Mouse (Mus musculus) liver, embryonic 16.5 days (tissue): ENCODE data around the gene Mbtps1. TPM values are rescaled to one million over a fixed set of nuclear protein-coding genes. Genes with fewer than 3 reads are reported as not detected.

ENCODE experiments used
- ATAC-seq: fragments of 200-750 bp; cut with Nextera tagmentation; 2 replicates; pipeline ENCODE4 v1.8.0; 2017; ENCODE audit warnings: low read depth, mild to moderate bottlenecking, moderate number of reproducible peaks, moderate library complexity
- H3K27ac ChIP-seq: fragments of 300-500 bp; sonication (generic); 2 replicates; pipeline ENCODE4 v1.5.1; 2014; ENCODE audit warnings: mild to moderate bottlenecking, low read length
- H3K27me3 ChIP-seq: fragments of 300-500 bp; sonication (generic); 2 replicates; pipeline ENCODE4 v1.6.1; 2014; ENCODE audit warnings: low read depth, low read length, mixed read lengths; ENCODE audit not compliant: control insufficient read depth, insufficient read depth
- H3K36me3 ChIP-seq: fragments of 300-500 bp; sonication (generic); 2 replicates; pipeline ENCODE4 v1.6.1; 2014; ENCODE audit warnings: mild to moderate bottlenecking; ENCODE audit not compliant: control insufficient read depth, insufficient read depth
- H3K4me1 ChIP-seq: fragments of 300-500 bp; sonication (generic); 2 replicates; pipeline ENCODE4 v1.6.1; 2014; ENCODE audit warnings: low read depth, low read length, mixed read lengths; ENCODE audit not compliant: control insufficient read depth
- H3K4me2 ChIP-seq: fragments of 300-500 bp; sonication (generic); 2 replicates; pipeline ENCODE4 v1.6.1; 2014; ENCODE audit warnings: low read depth, low read length, mixed read lengths
- H3K4me3 ChIP-seq: fragments of 300-500 bp; sonication (generic); 2 replicates; pipeline ENCODE4 v1.5.1; 2014; ENCODE audit warnings: low read depth, mild to moderate bottlenecking, low read length
- H3K9ac ChIP-seq: fragments of 300-500 bp; sonication (generic); 2 replicates; pipeline ENCODE4 v1.6.1; 2014; ENCODE audit warnings: low read depth, low read length
- H3K9me3 ChIP-seq: fragments of 300-500 bp; sonication (generic); replicated peaks from 2 replicates; pipeline ENCODE4 v1.6.1; 2016; ENCODE audit warnings: low read length; ENCODE audit not compliant: control insufficient read depth
- WGBS: fragments of 180-500 bp; shearing (Covaris S2); extraction: QIAGEN DNeasy Blood & Tissue Kit; methylation state at CpG from one replicate; pipeline ENCODE4 v1.1.7; 2014; ENCODE audit not compliant: insufficient replicate concordance; 5-methylcytosine and 5-hydroxymethylcytosine counted together
- polyA plus RNA-seq: library from polyadenylated mRNA; unstranded; fragments of >200 nt; fragmentation: Nextera tagmentation; extraction: Ambion mirVana; gene quantifications from 2 replicates; pipeline ENCODE4 v1.2.1, GENCODE M21; 2015

Mbtps1 gene
- polyA plus RNA-seq, 1 experiment from 2014 or later = 29.6 TPM

DNA sequence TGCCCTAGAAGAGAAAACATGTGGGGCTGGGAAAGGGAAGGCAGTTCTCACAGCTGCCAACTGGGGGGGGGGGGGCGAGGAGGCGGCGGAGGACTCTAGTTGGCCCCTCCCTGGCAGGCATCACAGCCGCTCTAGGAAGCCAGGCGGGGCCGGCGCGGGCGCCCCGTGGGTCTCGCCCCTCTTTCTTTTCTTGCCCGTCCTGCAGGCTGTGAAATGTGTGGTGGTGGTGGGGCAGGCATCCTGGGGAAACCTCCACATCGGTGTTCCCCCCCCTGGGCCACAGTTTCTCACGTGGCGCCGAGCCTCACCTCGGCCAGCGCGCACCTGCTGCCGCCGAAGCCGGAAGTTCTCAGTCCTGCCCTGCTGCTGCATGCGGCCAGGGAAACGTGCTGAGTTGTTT is 27.4 kb upstream of the Mbtps1 start:
- peak; percentile 51 for ATAC-seq
- Histone ChIP-seq H3K4me3 (peak overlapping the region; percentile 54), H3K36me3 (no peaks in the 10 kb centered on the region), H3K4me1 (peaks cover 18% of the 10 kb centered on the region), H3K27me3 (no peaks in the 10 kb centered on the region), H3K9ac (peak overlapping the region; percentile 53; the same call in 1 of the 2 replicates), H3K9me3 (no peaks in the 10 kb centered on the region), H3K27ac (no peak overlapping the region), H3K4me2 (peak overlapping the region; percentile 61)
- 16% methylated on average over 24 of the region's 24 CpGs for WGBS

DNA sequence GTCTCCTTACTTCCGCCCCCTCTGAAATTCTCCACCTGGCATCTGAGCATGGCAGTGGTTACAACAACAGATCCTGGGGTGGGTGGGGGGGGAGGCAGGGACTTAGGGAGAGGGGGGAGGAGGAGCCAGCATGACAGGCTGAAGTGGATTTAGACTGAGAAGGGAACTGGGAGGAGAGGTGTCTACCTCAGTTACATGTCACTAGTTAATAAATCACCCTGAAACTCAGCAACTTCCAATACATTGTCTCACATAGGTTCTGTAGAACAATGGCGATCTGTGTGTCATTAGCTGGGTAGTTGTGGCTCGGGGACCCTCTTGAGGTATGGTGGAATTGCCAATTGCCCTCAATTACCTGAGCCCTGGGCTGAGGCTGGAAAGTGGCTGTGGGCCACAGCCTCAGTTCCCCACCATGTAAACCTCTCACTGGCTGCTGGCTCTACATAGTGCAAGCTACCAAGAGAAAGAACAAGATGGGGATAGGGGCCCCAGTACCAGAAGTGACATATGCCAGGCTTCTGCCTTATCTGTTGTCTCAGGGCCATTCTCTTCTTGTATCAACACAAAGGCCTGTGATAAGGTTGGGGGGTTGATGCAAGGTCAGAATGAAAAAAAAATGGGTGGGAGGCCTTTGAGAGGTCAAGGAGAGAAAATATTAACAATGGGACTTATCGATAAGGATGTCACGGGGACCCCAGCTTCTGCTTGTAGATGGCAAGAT is 22.1 kb upstream of the Mbtps1 start:
- Histone ChIP-seq H3K4me3 (no peak overlapping the region), H3K9ac (no peak overlapping the region), H3K4me2 (0 out of 2 replicates have a peak overlapping the region, but pooled peaks have one; percentile 11), H3K27ac (no peak overlapping the region), H3K36me3 (no peaks in the 10 kb centered on the region), H3K9me3 (no peaks in the 10 kb centered on the region), H3K4me1 (peaks cover 35% of the 10 kb centered on the region), H3K27me3 (no peaks in the 10 kb centered on the region)
- 40% methylated on average over 5 of the region's 5 CpGs for WGBS
- ATAC-seq = peak; percentile 75

- H3K9me3 ChIP-seq = no peaks in the 10 kb centered on the region
- 47% methylated on average over 13 of the region's 13 CpGs for WGBS
- H3K27ac ChIP-seq = no peak overlapping the region
- H3K4me3 ChIP-seq = no peak overlapping the region
- H3K27me3 ChIP-seq = no peaks in the 10 kb centered on the region
- H3K36me3 ChIP-seq = no peaks in the 10 kb centered on the region
- peaks cover 41% of the 10 kb centered on the region for H3K4me1 ChIP-seq
- no peak overlapping the region for H3K9ac ChIP-seq
- H3K4me2 ChIP-seq = no peak overlapping the region
- no peak for ATAC-seq
Observed at GRCm38 (mm10) chr8:119579096-119579495, 20.6 kb upstream of the Mbtps1 start.

DNA sequence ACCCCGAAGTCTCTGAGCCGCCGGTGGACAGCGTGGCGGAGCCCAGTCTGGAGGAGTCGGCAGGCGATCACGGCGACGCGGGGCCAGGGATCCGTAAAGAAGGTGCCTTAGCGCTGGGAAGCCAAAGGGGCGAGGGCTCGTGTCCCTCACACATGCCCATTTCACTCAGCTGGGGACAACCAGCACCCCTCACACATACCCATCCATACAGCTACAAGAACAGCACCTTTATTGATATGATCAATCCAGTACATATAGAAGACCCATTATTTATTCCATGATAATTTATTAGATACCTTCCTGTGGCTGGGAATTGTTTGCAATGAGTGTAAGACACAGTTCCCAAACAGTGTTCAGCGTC is 16.8 kb upstream of the Mbtps1 start:
- Histone ChIP-seq H3K4me1 (peaks cover 44% of the 10 kb centered on the region), H3K4me3 (peak overlapping the region; percentile 77), H3K27me3 (no peaks in the 10 kb centered on the region), H3K9me3 (no peaks in the 10 kb centered on the region), H3K4me2 (peak overlapping the region; percentile 94), H3K36me3 (no peaks in the 10 kb centered on the region), H3K27ac (no peak overlapping the region), H3K9ac (peak overlapping the region; percentile 58)
- WGBS = 2% methylated on average over 16 of the region's 16 CpGs
- no peak for ATAC-seq

DNA sequence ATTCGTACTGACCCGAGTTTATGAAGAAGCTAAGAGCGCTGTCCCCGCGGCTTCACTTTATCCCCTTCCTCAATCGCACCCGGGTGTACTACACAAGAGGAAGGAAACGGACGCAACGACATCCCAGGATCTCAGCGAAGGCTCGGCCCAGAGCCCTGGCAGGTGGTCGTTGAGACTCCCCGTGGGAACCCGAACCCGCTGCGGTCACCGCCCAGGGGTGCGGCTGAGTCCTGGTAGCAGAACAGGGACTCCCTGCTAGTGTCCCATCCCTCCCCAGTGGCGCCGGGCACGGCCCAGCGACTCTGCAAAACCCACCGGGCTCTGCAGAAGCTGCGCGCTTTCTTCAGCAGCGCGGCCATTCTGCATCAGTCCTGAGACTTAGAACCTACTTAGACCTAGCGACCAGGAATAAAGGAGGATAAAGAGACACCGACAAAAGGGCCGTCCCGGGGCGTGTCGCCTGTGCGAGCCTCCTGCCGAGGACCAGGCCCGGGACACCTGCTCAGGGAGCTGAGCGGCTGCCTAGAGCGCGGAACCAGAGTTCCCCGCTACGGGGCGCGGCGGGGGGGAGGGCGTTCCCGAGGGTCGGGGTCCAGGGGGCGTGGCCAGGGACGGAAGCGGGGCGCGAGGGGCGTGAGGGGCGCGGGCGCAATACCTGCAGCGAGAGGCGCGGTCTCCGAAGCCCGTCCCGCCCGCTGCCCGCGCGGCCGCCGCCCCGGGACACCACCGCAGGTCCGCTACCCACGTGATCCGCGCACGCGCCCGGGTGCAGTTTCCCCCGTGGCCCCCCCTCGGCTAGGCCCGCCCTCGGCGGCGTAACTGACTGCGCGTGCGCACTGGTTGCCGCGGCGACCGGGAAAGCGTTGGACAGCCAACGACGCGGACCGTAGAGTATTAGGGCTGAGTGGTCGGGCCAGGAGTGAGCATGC is 16.2 kb upstream of the Mbtps1 start, which contains the start of the genes Hsdl1 and Dnaaf1:
Hsdl1 (minus strand) TSS at position 747 of the 929 bp plus-strand sequence.
Dnaaf1 (plus strand) TSS at position 799 of the 929 bp plus-strand sequence.
- Histone ChIP-seq H3K4me3 (peak within 1 kb of the TSS; percentile 77), H3K27me3 (no peaks in the 10 kb centered on the region), H3K36me3 (no peaks in the 10 kb centered on the region), H3K9me3 (no peaks in the 10 kb centered on the region), H3K27ac (peak within 1 kb of the TSS; percentile 60), H3K4me2 (peak within 1 kb of the TSS; percentile 94), H3K4me1 (peaks cover 38% of the 10 kb centered on the region), H3K9ac (peak within 1 kb of the TSS; percentile 75)
- WGBS = under 1% methylated on average over 85 of the region's 97 CpGs
- ATAC-seq = peak; percentile 93

GRCm38 (mm10) chr8:119572411-119572810 is 13.9 kb upstream of the Mbtps1 start:
- H3K4me1 ChIP-seq = peaks cover 28% of the 10 kb centered on the region
- WGBS = 66% methylated on average over 4 of the region's 4 CpGs
- H3K4me2 ChIP-seq = no peak overlapping the region
- no peaks in the 10 kb centered on the region for H3K27me3 ChIP-seq
- ATAC-seq = no peak
- no peak overlapping the region for H3K4me3 ChIP-seq
- no peak overlapping the region for H3K9ac ChIP-seq
- H3K36me3 ChIP-seq = no peaks in the 10 kb centered on the region
- H3K27ac ChIP-seq = no peak overlapping the region
- no peaks in the 10 kb centered on the region for H3K9me3 ChIP-seq

GRCm38 (mm10) chr8:119571135-119571534 is 12.6 kb upstream of the Mbtps1 start:
- Histone ChIP-seq H3K27ac (no peak overlapping the region), H3K27me3 (no peaks in the 10 kb centered on the region), H3K9ac (no peak overlapping the region), H3K4me2 (no peak overlapping the region), H3K36me3 (peaks cover 3% of the 10 kb centered on the region), H3K4me1 (peaks cover 28% of the 10 kb centered on the region), H3K4me3 (no peak overlapping the region), H3K9me3 (no peaks in the 10 kb centered on the region)
- ATAC-seq = no peak
- 38% methylated on average over 6 of the region's 6 CpGs for WGBS

DNA sequence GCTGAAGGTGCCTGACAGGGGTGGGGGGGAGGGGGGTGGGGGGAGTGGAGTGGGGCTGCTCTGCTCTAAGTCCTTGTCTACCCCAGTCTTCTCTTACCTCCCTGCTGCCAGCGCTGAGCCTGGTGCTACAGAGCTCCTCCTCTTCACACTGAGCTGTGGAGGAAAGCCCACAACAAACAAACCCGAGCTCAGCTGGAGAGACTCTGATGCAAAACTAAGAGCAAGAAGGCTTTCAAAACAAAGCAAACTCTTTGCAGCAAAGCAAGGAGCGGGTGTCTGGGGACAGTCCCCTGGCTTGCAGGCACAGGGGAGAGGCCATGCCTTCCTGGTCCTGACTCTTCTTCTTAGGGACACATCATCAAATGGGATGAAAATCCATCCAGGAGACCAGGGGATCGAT is 11.3 kb upstream of the Mbtps1 start:
- H3K27me3 ChIP-seq = no peaks in the 10 kb centered on the region

GRCm38 (mm10) chr8:119568951-119569350 is 10.4 kb upstream of the Mbtps1 start:
- WGBS = 71% methylated on average over 7 of the region's 7 CpGs

More for the DNA sequence above, 11.3 kb upstream of the Mbtps1 start:
- Histone ChIP-seq H3K9ac (no peak overlapping the region), H3K4me3 (no peak overlapping the region), H3K36me3 (peaks cover 16% of the 10 kb centered on the region), H3K9me3 (no peaks in the 10 kb centered on the region), H3K27ac (no peak overlapping the region), H3K4me1 (peaks cover 22% of the 10 kb centered on the region), H3K4me2 (no peak overlapping the region)
- WGBS = 53% methylated on average over 4 of the region's 4 CpGs
- no peak for ATAC-seq

More at GRCm38 (mm10) chr8:119568951-119569350, 10.4 kb upstream of the Mbtps1 start:
- Histone ChIP-seq H3K4me2 (no peak overlapping the region), H3K4me1 (peaks cover 19% of the 10 kb centered on the region), H3K4me3 (no peak overlapping the region), H3K9me3 (no peaks in the 10 kb centered on the region), H3K9ac (no peak overlapping the region), H3K27me3 (no peaks in the 10 kb centered on the region), H3K27ac (no peak overlapping the region), H3K36me3 (peaks cover 16% of the 10 kb centered on the region)
- ATAC-seq = no peak
